Mouse (Mus musculus): Measurements from ENCODE around the gene Synpr.

Gene Synpr

DNA sequence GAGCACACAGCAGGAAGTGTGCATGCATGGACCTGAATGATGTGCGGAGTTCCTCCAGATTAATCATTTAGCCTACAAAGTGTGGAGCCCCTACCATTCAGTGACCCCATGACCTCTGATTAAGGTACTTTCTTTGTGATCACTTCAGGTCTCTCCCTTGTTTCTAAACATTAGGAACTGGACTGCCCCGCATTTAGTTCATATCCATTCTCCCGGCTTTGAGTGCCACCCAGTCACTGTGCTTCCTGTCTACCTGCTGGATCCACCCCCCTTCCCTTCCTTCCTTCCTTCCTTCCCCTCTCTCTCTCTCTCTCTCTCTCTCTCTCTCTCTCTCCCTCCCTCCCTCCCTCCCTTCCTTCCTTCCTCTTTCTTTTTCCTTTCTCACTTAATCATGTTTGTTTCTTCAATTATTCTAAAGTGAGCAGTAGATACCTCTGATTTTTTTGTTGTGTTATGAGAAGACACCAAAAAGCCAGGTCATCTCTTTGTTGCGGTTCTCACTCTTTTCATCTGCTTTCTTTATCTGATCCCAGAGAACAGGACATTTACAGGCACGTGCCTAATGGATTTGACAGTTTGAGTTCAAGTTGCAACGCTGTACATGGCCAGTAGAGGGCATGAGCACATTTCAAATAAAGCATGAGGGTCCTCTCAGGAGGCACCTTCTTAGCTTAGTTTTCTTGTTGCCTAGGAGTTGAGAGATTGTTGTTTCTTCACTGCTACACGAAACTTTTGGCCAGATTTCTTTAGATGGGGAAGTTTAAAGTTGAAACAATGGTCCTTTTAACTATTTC, 71.2 kb downstream of the Synpr start:
- DNase-seq (ENCODE audit: low spot score), result peak; percentile 95

DNA sequence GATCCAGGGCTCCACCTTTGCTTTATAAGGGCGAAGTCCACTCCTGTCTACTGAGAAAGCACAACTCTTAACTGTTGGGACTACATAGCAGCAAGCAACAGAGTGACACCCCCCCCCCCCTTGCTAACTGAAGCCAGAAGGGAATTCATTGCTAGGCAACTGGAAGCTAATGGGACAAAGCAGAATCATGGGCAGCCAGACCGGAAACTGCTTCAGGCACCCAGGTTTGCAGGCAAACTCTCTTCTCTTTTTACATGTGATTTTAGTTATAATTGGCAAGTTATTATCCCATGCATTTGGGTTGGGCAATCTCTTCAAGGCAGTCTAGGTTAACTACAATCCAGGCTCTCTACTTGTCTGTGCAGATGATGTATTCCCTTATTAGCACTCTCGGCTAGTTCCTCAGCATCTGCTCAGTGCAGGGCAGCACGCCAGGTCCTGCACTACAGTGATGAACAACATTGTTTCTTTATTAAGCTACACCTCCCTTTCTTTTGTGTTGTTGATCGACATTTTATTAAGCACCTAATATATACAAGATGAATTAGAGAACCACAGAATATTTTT, 72.6 kb downstream of the Synpr start:
- peak; percentile 39 for DNase-seq (ENCODE audit: low spot score)

DNA sequence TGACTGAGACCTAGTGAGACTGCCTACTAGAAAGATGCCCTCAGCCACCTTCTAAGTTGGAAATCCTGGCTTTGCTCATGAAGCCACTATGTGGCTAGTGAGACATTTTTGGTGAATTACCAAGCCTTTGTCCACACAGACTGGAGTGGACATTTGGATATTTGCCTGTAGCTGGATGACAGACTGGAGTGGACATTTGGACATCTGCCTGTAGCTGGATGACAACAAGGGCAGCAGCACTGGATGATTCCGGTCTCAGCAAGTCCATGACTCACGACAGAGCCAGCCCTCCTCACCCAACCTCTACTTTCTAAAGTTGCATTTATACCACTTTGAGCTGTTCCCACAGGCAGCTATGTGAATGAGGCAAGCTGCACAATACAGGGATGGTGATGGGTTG, 73.5 kb downstream of the Synpr start:
- DNase-seq (ENCODE audit: low spot score), result no peak

DNA sequence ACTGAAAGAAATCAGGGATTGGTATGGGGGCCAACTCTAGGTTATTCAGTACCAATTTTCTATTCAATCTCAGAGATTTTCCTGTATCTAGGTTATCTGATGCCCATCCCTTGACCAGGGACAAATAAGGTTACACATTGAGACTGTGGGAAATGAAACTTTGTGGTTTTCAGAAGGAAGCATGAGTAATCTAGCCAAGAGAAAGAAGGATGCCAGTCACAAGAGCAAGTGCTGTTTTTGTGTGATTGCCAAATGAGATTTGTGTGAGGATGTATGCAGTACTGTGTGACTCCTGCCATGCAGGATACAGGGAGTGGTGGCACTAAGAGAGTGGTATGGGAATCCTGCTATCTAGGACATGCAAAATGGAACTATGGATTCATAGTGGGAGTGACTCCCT, 76.6 kb downstream of the Synpr start:
- DNase-seq (ENCODE audit: low spot score), result no peak

DNA sequence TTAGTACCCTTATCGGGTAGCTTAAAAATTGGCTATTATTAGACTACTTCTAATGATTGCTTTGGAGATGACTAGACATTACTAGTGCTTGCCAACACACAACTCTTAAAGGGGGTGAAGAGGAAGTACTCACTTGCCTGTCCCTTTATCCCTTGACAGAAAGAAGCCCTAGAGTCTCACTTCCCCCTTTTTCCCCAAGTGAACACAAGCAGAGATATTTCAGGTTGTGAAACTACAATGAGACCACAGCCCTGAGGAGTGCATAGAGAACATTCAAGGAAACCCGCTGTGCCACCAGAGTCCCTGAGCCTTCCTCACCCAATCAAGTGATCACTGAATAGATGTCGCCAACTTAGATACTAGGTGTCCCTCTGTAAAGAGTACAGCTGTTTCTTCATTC, 77.1 kb downstream of the Synpr start:
- DNase-seq (ENCODE audit: low spot score), result no peak

DNA sequence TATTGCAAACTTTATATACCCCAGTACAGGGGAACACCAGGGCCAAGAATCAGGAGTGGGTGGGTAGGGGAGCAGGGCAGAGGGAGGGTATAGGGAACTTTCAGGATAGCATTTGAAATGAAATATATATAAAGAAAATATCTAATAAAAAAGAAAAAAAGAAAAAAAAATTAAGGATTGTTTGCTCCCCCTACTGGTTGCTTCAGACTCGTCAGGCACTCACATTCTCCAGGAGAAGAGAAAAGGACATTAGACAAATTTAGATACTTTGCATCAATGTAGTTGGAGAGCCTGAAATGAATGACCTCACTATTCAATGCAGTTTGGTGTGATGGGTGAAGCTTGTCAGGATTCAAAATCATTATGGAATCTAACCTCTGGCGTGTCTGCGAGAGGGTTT, 83.7 kb downstream of the Synpr start:
- DNase-seq (ENCODE audit: low spot score), result no peak

DNA sequence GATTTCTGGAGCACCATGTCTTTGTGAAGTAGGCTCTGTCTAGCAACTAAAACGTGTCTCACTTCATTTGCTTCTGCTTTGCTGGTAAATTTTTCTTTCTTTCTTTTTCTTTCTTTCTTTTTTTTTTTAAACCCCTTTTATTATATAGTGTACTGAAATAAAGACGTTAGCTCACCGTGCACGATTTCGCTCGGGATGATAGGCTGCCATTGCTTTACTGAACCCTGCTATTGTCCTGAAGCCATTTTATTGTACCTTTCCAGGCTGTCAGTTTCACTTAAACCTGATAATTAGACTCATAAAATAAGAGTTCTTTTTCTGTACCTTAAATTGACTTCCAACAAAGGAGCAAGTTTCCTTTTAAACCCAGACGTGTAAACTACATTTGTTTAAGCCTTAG, 104.5 kb downstream of the Synpr start:
- DNase-seq (ENCODE audit: low spot score), result peak; percentile 10

DNA sequence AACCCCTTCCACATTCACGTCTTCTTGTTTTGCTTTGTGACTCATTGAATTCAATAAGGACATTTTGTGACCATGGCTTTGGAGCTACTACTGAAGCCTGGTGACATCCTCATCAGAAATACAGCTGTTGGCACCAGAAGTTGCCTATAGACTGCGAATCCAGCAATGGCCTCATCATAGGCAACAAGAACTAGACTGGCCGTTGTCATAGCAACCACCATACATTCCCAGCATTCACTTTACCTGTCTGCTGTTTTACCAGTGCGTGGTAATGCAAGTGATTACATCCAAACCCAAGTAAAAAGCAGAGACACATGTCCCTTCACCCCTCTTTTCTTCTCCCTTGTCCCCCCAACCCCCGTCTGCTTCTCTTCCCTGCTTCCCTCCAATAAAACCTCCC, 105.4 kb downstream of the Synpr start:
- DNase-seq (ENCODE audit: low spot score), result no peak

DNA sequence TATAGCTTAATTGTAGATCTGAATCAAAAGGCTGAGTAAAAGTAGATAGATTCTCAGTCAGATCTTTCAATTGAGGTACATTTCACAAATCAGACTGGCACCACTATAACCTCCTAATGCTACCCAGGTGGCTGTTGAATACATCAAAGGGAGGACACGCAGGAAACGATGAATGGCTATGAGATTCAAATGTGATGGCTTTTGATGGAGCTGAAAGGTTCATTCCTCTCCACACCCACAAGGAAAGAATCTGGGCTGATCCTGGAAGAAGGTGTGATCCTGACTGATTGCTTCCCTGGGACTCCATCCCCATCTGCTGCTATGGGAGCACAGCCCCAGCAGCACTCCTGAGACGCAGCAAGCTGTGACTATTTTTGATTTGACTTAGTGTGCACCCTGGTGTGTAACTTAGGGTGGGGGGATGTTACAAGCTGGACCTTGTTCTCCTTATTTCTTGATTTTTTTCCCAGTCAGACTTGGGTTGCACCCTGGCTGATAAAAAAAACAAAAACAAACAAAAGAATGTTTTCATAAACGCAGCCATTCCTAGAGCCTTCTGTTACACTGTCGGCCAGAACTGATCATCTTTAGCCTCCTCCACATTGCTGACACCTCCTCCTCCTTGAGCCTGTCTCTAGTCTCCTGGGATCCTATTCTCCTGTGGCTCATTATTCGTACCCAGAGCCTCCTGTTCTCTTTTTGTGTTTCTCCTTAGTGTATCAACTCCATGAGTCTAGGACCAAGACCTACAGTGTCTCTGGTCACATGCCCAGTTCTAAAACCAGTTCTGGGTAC, 114.8 kb downstream of the Synpr start:
- no peak for DNase-seq (ENCODE audit: low spot score)

DNA sequence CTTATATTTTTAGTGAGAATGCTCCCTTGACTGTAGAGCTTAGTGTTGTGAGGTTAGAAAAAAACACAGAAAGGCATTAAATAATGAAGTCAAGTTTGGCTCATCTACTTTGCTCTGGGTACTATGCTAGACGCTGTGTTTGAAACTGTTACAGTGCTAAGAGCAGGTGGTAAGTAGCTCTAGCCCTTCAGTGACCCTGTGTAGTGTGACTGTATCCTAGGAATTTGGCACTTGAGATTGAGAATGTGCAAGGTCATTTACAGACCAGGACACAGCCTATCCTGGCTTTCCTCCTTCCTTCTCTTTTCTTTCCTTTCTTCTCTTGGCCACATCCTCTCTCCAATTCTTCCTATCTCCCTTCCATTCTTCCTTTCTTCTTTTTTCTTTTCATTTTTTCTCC, 127.1 kb downstream of the Synpr start:
- DNase-seq (ENCODE audit: low spot score), result no peak

DNA sequence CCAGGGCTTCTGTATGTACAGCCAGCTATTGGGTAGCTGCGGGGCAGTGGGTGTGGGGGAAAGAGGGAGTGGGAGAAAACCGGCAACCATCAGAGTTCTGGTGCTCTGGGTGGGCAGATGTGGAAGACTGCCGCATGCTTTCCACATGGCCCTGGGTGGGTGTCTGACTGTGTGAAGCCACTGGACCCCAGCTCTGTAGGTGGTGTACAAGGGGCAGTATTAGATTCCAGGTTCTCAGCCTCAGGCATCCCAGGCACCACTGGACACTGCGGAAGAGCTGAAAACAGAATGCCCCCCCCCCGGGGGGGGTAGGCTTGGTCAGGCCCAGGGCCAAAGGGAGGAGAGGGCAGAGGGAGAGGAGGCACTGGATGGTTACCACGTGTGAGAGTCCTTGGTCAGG, 156.1 kb downstream of the Synpr start:
- DNase-seq (ENCODE audit: low spot score), result no peak

DNA sequence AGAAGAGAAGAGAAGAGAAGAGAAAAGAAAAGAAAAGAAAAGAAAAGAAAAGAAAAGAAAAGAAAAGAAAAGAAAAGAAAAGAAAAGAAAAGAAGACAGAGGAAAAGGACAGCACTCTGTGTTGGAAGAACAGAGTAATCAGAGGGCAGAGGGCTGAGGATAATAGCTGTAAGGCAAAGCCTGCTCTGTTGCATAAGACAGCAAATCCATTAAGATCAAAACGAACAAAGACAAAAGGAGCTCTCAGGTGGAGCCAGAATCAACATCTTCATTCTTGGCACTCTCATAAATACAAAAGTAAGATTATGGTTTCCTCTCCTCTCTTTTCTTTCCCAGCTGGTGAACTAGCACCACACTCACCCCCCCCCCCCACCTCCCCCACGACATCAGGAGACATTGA, 160.3 kb downstream of the Synpr start:
- no peak for DNase-seq (ENCODE audit: low spot score)

DNA sequence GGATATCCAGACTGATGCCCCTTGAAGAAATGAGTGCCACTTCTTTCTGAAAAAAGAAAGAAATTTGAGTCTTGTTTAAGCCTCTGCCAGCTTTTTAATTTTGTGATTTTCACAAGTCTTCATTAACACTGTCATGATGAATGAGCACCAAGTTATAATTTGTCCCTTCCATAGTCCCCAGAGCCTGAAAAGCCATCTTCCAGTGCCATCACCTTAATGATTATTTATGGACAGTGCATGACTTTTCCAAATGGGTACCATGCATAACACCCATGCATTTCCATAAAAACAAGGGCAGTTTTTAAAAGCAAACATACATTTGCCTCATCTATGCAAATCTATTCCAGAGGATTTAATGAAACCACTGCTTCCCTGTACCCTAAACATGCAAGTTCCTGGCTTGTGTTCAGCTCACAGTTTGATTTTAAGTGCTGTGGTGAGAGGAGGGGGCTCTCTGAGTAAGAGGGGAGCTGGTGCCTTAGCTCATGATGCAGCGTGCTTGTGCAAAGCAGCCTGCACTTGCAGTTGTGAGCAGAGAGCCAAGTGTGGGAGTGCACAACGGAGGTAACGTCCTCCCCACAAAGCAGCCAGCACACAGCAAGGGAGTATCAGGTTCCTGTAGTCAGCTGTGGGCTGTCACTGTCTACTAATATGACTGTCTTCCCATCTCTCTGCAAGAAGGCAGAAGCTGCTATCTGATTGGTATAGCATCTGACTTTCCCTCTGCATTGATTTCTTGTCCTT, 169.1 kb downstream of the Synpr start:
- DNase-seq (ENCODE audit: low spot score), result peak; percentile 10

DNA sequence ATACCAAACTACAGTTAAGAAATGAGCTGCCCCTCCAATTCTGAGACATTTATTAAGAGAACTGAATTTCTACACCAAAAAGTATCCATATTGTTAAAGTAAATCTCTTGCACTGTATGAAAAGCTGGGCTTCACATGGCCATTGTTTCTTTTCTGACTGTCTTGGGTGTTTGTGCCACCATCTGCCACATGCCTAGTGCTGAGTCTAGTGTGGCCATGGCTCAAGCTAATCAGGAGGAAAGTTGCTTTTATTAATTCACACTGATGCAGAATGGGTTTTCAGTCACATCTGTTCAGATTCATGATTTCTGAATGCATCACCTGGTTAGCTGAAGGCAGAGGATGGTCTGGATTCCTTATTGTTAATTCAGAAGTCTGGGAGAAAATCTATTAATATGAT, 170.4 kb downstream of the Synpr start:
- DNase-seq (ENCODE audit: low spot score), result peak; percentile 18

DNA sequence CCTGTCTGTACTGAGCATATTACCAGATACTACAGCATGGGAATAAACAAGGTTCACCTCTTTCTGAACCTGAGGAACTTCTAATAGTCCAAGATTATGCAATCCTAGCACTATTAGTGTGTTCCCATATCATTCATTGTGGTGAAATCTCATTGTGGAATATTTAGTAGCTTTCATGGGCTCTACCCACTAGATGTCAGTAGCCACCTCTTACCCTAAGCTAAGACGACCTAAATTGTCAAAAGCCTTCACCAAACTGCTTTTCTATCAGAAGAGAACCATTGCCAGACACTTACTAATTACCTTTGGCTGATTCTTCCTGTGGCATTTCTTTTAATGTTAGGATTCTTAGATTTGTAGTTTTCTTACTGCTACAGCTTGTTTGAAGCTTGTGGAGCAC, 174.8 kb downstream of the Synpr start:
- peak; percentile 26 for DNase-seq (ENCODE audit: low spot score)

DNA sequence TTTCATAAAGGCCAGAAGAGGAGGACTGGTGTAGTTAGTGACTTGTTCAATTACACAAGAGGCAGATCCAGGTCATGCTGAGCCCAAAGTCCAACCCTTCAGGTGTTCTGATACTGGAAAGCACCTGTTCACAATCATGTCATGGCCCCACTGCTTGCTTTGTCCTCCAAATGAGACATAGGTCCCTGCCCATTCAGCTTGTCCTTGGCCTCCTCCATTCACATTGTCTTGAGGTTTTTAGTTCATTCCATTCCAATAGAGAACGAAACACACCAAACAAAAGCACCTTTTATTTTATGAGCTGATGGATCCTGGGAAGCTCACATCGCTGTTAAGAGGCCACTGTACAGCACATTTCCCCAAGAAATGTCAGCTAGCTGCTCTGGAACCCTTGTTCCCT, 184.6 kb downstream of the Synpr start:
- DNase-seq (ENCODE audit: low spot score), result no peak

DNA sequence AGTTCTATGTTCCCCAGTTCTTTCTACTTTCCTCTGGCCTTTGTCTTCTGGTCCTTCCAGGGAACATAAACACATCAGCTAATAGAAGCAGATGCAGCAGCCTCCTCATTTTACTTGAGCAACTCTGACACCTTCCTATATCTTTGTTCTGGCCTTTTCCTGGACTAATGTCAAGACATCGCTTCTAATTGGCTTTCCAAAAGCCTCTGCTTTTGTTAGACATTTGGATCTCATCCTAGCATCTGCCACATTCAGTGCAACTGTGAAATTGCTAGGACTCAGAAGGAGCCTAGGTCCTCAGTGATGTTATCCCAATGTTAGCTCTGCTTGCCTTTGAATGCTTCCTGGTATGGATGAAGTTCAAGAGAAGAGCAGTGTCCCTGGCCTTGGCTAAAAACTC, 193.2 kb downstream of the Synpr start:
- DNase-seq (ENCODE audit: low spot score), result no peak

DNA sequence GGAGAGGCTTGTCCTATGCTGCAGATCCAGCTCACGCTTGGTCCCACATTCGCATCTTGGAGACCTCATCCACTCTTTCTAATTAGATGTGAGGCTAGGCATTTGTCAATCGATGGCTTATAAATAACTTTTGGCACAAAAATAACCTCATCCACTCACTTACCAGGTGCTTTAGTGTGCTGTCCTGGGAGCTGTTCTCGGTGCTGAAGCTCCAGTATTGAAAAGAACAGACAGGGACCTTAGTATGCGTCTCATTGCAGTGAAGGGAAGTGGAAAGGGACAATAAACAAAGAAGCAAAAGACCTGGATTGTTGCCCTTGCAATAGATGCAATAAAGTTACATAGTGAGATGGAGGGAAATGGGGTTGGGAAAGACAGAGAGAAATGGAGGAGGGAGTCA, 220.8 kb downstream of the Synpr start:
- DNase-seq (ENCODE audit: low spot score), result no peak

DNA sequence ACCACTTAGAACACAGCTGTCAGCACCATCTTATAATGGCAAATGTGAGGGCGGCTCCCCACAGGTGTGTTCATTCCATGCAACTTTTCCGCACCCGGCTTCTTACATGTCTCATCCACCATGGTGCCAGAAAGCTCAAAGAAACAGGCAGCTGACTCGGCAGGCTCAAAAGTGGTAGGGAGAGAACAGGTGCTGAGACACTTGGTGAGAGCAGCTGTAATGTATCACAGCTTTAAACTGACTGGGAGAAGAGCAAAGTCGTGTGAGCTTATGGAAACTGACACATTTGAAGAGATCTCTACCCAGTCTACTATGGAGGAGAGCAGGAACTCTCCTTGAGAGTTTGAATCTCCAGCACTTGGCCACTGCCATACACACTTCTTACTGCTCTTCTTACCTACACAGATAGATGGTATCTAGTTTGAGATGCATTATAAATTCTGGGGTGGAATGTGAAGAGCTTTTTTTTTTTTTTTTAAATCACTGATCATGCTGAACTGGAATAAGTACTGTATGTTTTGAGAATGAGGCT, 234.1 kb downstream of the Synpr start:
- DNase-seq (ENCODE audit: low spot score), result no peak

DNA sequence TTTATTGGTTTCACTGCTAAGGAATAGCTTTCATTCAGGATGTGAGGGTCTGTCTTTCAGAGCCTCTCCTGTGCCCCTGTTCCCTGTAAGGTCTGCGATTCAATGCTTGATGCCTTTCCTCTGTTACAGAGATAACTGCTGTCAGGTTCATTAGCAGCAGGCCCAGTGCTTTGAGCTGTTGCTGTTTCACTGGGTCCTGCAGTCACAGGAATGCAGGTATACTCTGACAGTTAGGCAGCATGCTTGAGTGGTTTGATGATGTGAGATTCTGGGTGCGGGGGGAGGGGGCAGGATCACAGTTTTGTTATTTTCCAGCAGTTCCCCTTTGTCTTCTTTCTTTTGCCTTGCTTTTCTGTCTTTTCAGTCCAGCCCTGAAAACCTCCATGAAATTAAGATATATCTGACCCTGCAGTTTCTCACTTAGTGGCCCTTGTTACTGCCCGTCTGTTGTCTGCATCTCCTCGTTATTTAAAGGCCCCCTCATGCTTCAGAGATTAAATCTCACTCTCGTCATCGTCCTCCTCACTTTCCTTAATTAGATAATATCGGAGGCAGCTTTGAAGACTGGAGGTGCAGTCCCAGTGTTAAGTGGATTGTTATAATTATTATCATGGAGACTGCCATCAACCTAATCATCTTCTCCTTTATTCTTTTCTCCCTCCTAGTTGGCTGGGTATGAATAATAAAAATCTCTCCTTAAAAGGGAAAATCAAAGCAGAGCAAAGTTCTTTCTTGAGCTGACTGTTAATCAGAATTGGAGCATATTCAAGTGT, 234.8 kb downstream of the Synpr start:
- peak; percentile 10 for DNase-seq (ENCODE audit: low spot score)

DNA sequence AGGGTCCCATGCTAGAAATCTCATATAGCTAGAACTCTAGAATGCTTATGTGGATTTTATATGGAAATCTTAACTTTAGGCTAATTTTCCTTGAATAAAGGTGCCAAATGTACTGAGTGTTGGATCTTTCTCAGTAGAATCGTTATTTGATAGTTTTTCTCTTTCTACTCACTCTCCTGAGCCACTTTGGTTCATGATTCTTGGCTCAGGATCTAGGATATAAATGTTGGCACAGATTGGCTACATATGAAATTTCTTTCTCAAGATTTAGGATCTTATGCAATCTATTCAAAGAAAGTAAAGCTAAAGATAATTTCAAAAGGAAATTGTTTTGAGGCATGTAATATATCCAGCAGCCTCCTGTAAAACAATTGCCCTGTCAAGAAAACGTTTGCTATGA, 263.2 kb downstream of the Synpr start:
- no peak for DNase-seq (ENCODE audit: low spot score)

DNA sequence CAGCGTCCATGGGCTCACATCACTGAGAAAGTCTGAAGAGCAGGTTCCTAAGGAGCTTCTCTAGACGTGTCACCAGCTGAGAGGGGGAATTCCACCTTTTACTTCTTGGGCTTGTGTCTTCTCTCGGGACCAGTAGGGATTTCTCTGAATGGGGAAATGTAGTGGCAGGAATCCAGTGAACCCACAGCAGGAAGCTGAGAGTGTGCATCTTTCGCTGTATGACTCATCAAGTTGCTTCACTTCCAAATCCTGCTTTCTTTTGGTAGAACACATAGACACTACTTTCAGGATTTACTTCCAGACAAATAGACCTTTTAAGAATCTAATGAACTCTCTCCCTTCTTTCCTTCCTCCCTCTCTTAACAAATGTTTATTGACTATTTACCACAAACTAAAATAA, 266.6 kb downstream of the Synpr start:
- no peak for DNase-seq (ENCODE audit: low spot score)

All from retina, embryonic 14.5 days (tissue).